Mouse (Mus musculus) forebrain, embryonic 13.5 days (tissue): ENCODE results near the gene Myof. TPM values are rescaled to one million over a fixed set of nuclear protein-coding genes. Genes with fewer than 3 reads are reported as not detected.

ENCODE experiments used
- ATAC-seq: fragments of 200-750 bp; cut with Nextera tagmentation; 2 replicates; pipeline ENCODE4 v1.8.0; 2017
- H3K27ac ChIP-seq: fragments of 300-500 bp; sonication (generic); 2 replicates; pipeline ENCODE4 v1.5.1; 2015; ENCODE audit warnings: inconsistent platforms, mild to moderate bottlenecking, moderate library complexity
- H3K27me3 ChIP-seq: fragments of 300-500 bp; sonication (generic); 2 replicates; pipeline ENCODE4 v1.6.1; 2015; ENCODE audit warnings: mild to moderate bottlenecking, inconsistent platforms
- H3K36me3 ChIP-seq: fragments of 300-500 bp; sonication (generic); 2 replicates; pipeline ENCODE4 v1.6.1; 2015; ENCODE audit warnings: mild to moderate bottlenecking, inconsistent platforms; ENCODE audit not compliant: poor library complexity, severe bottlenecking
- H3K4me1 ChIP-seq: fragments of 300-500 bp; sonication (generic); 2 replicates; pipeline ENCODE4 v1.6.1; 2015; ENCODE audit warnings: inconsistent platforms
- H3K4me2 ChIP-seq: fragments of 300-500 bp; sonication (generic); 2 replicates; pipeline ENCODE4 v1.6.1; 2015; ENCODE audit warnings: inconsistent platforms, mild to moderate bottlenecking, moderate library complexity
- H3K4me3 ChIP-seq: fragments of 300-500 bp; sonication (generic); 2 replicates; pipeline ENCODE4 v1.5.1; 2015; ENCODE audit warnings: mild to moderate bottlenecking, inconsistent platforms
- H3K9ac ChIP-seq: fragments of 300-500 bp; sonication (generic); 2 replicates; pipeline ENCODE4 v1.6.1; 2015; ENCODE audit warnings: mild to moderate bottlenecking, inconsistent platforms
- H3K9me3 ChIP-seq: fragments of 300-500 bp; sonication (generic); replicated peaks from 2 replicates; pipeline ENCODE4 v1.6.1; 2016; ENCODE audit warnings: inconsistent platforms
- WGBS: fragments of 180-500 bp; shearing (Covaris S2); methylation state at CpG from one replicate; pipeline ENCODE4 v1.1.7; 2015; 5-methylcytosine and 5-hydroxymethylcytosine counted together
- polyA plus RNA-seq: library from polyadenylated mRNA; unstranded; fragments of >200 nt; fragmentation: Nextera tagmentation; extraction: Ambion mirVana; gene quantifications from 2 replicates; pipeline ENCODE4 v1.2.1, GENCODE M21; 2015

The Myof gene
- polyA plus RNA-seq, 1 experiment from 2014 or later = 1.0 TPM

DNA sequence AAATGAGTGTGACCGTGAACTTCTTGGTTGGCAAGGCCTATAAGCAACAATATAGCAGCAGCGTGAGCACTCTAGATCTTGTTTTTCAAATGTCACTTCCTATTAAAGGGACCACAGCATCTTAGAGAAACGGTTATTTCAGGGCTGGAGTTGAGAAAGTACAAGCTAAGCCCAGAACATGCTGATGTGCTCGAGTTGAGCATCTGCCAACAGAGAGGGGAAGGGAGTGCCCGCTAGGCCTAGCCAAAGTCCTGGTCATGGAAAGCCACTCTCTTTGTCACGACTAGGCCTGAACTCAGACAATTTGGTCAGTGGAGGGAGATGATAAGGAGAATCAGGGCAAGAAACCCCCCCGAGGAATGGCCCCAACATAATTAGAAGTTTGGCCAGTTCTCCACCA, 86.1 kb downstream of the Myof start:
- 79% methylated on average over 7 of the region's 7 CpGs for WGBS
- H3K27me3 ChIP-seq = 0 out of 2 replicates have a peak, but pooled peaks cover 7% of the 10 kb centered on the region
- no peak overlapping the region for H3K4me3 ChIP-seq
- no peaks in the 10 kb centered on the region for H3K9me3 ChIP-seq
- no peak overlapping the region for H3K27ac ChIP-seq
- H3K9ac ChIP-seq = no peak overlapping the region
- H3K36me3 ChIP-seq = no peaks in the 10 kb centered on the region
- no peaks in the 10 kb centered on the region for H3K4me1 ChIP-seq
- ATAC-seq = no peak
- H3K4me2 ChIP-seq = no peak overlapping the region

DNA sequence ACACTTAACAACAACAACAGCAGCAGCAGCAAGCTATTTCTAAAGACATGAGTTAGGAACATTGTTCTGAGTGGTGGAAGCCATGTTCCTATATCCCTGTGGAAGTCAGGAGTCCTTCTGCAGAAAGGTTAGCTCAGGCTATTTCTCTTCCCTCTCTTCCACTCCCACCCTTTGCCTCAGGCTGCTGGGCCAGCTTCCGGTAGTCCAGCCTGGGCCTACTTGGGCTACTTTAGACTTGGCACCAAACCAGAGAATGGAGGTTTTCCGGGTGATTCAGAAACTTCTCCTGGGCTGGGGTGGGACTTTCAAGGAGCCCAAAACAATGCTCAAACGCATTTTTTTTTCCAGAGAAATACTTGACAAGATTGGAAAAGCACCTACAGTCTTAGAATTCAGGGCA, 87.4 kb downstream of the Myof start:
- no peak for ATAC-seq
- Histone ChIP-seq H3K4me2 (no peak overlapping the region), H3K36me3 (no peaks in the 10 kb centered on the region), H3K4me1 (no peaks in the 10 kb centered on the region), H3K27ac (no peak overlapping the region), H3K27me3 (0 out of 2 replicates have a peak, but pooled peaks cover 7% of the 10 kb centered on the region), H3K9me3 (no peaks in the 10 kb centered on the region), H3K9ac (no peak overlapping the region), H3K4me3 (no peak overlapping the region)
- 76% methylated on average over 3 of the region's 3 CpGs for WGBS

DNA sequence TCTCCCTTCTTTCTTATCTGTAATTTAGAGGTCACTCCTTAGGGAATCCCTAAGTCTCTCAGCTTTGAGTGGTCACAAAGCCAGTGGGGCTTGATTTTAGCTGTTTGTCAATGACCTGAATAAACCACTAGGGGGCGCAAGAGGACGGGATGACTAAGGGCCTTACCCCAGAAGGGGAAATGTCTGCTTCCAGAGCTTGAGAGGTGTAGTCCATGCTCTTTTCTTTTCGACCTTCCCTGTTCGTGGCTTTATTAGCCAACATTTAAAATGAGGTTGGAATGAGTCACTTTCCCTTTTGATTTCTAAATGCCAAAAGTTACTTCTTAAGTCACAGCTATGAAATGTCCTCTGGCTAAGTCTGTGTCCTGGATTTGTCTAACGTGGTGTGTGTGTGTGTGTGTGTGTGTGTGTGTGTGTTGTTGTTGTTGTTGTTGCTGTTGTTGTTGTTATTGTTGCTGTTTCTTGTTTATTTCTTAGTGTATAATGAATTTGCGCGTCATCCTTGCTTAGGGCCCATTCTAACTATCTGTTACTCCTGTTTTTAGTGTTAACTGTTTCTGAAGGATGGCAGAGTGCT, 87.9 kb downstream of the Myof start:
- H3K4me3 ChIP-seq = no peak overlapping the region
- 40% methylated on average over 7 of the region's 7 CpGs for WGBS
- H3K4me2 ChIP-seq = no peak overlapping the region
- H3K27me3 ChIP-seq = 0 out of 2 replicates have a peak, but pooled peaks cover 7% of the 10 kb centered on the region
- no peaks in the 10 kb centered on the region for H3K9me3 ChIP-seq
- no peaks in the 10 kb centered on the region for H3K4me1 ChIP-seq
- no peak overlapping the region for H3K27ac ChIP-seq
- ATAC-seq = peak; percentile 83
- no peaks in the 10 kb centered on the region for H3K36me3 ChIP-seq
- H3K9ac ChIP-seq = no peak overlapping the region

DNA sequence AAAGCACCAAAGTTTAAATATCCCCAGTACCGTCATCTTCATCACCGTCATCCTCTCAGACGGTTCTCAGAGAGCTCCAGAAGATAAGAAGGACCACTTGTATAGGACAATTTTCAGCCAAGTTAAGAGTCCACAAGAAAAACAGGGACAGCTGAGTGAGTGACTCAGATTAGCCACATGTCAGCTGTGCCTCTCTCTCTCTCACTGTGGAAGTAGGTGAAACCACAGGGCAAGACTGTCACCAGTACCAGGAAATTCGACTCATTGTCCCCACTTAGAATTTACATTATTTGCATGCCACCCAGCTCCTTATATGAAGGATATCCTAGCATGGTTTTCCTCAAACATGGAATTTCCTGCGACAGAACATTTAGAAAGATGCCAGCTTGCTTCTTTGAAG, 88.6 kb downstream of the Myof start:
- Histone ChIP-seq H3K27ac (no peak overlapping the region), H3K36me3 (no peaks in the 10 kb centered on the region), H3K27me3 (0 out of 2 replicates have a peak, but pooled peaks cover 7% of the 10 kb centered on the region), H3K9ac (no peak overlapping the region), H3K4me1 (no peaks in the 10 kb centered on the region), H3K4me2 (no peak overlapping the region), H3K9me3 (no peaks in the 10 kb centered on the region), H3K4me3 (no peak overlapping the region)
- ATAC-seq = no peak
- 75% methylated on average over 5 of the region's 5 CpGs for WGBS

DNA sequence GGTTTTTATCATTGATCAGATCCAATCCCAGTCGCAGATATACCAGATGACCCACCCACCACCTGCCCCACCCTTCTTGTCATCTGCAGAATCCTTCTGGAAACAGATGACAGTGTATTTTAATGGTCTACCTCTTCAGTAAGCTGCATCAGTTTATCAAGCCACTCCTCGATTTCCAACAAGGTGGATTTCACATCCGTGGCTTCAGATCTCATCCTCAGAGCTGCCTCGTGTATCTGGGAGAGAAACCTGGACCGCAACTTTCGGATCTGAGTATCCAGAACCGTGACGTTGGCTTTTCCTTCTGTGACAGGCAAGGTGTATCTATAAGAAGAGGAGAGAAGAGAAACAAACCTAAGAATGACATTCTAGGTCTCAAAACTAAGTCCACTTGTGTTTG, 89.1 kb downstream of the Myof start:
- no peak for ATAC-seq
- Histone ChIP-seq H3K27me3 (0 out of 2 replicates have a peak, but pooled peaks cover 7% of the 10 kb centered on the region), H3K4me1 (no peaks in the 10 kb centered on the region), H3K27ac (no peak overlapping the region), H3K36me3 (no peaks in the 10 kb centered on the region), H3K4me3 (no peak overlapping the region), H3K9me3 (no peaks in the 10 kb centered on the region), H3K9ac (no peak overlapping the region), H3K4me2 (no peak overlapping the region)
- WGBS = 84% methylated on average over 8 of the region's 8 CpGs

DNA sequence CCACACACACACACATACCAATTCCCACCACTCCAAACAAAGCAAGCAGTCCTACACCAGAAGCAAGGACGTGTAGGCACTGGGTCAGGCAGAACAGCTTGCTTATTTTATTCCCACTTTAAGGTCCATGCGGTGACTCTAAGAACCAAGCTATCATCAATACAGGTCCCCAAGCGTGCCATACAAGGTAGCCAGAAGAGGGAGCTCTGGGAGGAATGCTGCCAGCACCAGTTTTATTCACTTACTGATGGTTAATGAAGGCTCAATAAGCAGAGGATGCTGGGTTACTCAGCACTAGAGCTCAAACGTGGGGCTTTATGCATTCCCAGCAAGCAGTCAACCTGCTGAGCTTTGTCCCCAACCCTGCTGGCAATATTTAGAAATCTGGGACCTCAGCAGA, 96.7 kb downstream of the Myof start:
- H3K27ac ChIP-seq = no peak overlapping the region
- WGBS = 19% methylated on average over 4 of the region's 4 CpGs
- H3K9me3 ChIP-seq = no peaks in the 10 kb centered on the region
- H3K9ac ChIP-seq = no peak overlapping the region
- H3K4me3 ChIP-seq = no peak overlapping the region
- H3K4me2 ChIP-seq = no peak overlapping the region
- H3K36me3 ChIP-seq = no peaks in the 10 kb centered on the region
- H3K4me1 ChIP-seq = no peaks in the 10 kb centered on the region
- no peak for ATAC-seq
- no peaks in the 10 kb centered on the region for H3K27me3 ChIP-seq

DNA sequence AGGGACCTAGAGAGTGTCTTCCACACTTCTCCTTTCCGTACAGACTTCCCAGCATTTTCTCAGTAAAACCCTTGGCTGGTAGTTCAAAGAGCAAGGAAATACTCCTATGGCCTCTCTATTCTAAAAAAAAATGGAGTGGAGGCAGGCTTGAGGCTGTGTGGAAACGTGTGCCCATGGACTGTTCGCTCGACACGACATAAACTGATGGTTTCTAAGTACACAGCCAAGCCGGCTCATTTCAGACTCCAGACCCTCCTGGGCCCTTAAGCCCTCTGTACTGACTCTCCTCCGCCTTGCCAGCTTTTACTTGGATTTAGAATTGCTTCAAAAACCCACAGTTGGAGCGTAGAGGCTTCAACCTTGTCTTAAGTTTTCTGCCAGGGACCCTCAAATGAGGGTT, 97.3 kb downstream of the Myof start:
- no peaks in the 10 kb centered on the region for H3K9me3 ChIP-seq
- no peak overlapping the region for H3K4me3 ChIP-seq
- no peaks in the 10 kb centered on the region for H3K36me3 ChIP-seq
- H3K27ac ChIP-seq = no peak overlapping the region
- WGBS = 78% methylated on average over 8 of the region's 8 CpGs
- no peak for ATAC-seq
- no peak overlapping the region for H3K9ac ChIP-seq
- no peaks in the 10 kb centered on the region for H3K4me1 ChIP-seq
- H3K4me2 ChIP-seq = no peak overlapping the region
- H3K27me3 ChIP-seq = no peaks in the 10 kb centered on the region

DNA sequence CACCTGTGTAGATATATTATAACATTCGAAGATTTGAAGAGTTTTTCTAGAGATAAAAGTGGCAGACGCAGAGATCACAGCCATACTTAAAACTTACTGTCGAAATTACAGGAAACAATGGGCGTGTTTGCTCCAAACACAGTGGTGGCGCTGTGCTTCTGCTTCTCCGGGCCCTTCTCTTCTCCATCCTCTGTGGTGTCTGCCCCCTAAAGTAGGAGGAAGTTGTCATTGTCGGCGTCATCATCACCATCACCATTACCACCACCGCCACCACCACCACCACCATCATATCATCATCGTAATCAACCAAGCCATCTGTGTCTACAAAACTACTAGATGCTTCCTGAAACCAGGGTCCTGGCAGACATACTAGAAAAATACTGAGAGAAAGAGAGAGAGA, 104.2 kb downstream of the Myof start:
- H3K9ac ChIP-seq = no peak overlapping the region
- 87% methylated on average over 10 of the region's 10 CpGs for WGBS
- ATAC-seq = no peak

DNA sequence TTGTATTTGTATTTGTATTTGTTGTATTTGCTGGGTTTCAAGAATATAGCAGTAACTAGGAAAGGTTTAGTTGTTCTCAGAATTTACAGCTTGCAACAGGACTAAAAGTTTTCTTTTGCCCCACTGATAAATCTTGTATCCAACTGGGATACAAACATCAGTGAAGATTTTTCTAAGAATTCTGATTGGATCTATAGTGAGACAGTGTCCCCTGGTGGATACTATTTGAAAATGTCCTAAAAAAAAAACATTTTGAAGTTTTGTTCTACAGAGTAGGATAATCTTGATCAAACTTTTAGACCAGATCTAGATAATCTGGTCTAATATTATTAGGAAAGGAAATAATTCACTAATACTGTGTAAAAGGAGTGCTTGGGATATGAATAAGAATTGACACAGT, 106.3 kb downstream of the Myof start:
- no peak for ATAC-seq
- H3K27ac ChIP-seq = no peak overlapping the region
- no peak overlapping the region for H3K4me3 ChIP-seq
- H3K9me3 ChIP-seq = no peaks in the 10 kb centered on the region
- no peak overlapping the region for H3K4me2 ChIP-seq
- H3K27me3 ChIP-seq = no peaks in the 10 kb centered on the region
- no peak overlapping the region for H3K9ac ChIP-seq
- H3K36me3 ChIP-seq = no peaks in the 10 kb centered on the region
- H3K4me1 ChIP-seq = no peaks in the 10 kb centered on the region

More for the DNA sequence above, 104.2 kb downstream of the Myof start:
- Histone ChIP-seq H3K27ac (no peak overlapping the region), H3K36me3 (no peaks in the 10 kb centered on the region), H3K4me2 (no peak overlapping the region), H3K27me3 (no peaks in the 10 kb centered on the region), H3K4me3 (no peak overlapping the region), H3K4me1 (no peaks in the 10 kb centered on the region), H3K9me3 (no peaks in the 10 kb centered on the region)

DNA sequence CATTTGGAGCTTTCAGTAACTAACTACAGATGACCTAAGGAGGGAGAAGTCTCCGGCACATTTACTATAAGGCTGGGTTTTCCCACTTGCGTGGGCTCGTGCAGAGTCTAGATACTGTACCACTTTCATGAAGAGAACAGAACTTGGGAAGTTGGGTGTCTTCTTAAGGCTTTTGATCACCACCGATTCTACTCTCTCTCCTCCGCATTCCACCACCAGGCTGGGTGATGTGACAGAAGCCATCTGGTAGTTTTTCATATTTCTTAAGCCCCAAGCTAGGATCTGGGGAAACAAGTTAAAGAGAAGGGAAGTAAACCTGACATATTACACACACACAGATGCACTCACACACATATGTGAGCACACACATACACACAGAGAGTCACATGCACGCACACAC, 108.7 kb downstream of the Myof start:
- H3K27ac ChIP-seq = no peak overlapping the region
- no peak for ATAC-seq
- WGBS = 92% methylated on average over 6 of the region's 6 CpGs

DNA sequence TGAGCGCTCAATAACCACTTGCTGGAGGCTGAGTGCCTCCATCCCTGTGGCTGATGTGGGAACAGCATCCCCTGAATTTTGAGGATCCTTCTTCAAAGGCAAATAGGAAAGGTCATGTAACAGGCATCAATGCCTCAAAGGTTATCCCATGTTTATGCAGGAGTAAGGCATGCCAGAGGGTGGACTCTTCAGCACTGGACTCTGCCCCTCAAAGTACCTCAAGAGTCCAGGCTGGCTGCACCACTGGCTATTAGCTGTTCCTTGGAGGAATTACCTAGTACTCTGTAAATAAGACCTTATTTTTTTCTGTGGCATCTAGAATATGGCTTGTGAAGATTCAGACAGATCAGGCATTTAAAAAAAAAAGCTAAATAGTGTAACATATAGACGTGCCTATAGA, 111.2 kb downstream of the Myof start:
- Histone ChIP-seq H3K36me3 (no peaks in the 10 kb centered on the region), H3K4me2 (no peak overlapping the region), H3K4me3 (no peak overlapping the region), H3K27me3 (no peaks in the 10 kb centered on the region), H3K9me3 (no peaks in the 10 kb centered on the region), H3K4me1 (no peaks in the 10 kb centered on the region), H3K27ac (no peak overlapping the region), H3K9ac (no peak overlapping the region)
- 92% methylated on average over 2 of the region's 2 CpGs for WGBS
- no peak for ATAC-seq

More for the DNA sequence above, 108.7 kb downstream of the Myof start:
- H3K4me3 ChIP-seq = no peak overlapping the region
- no peaks in the 10 kb centered on the region for H3K27me3 ChIP-seq
- no peaks in the 10 kb centered on the region for H3K9me3 ChIP-seq
- H3K9ac ChIP-seq = no peak overlapping the region
- H3K4me2 ChIP-seq = no peak overlapping the region
- H3K36me3 ChIP-seq = no peaks in the 10 kb centered on the region
- no peaks in the 10 kb centered on the region for H3K4me1 ChIP-seq

DNA sequence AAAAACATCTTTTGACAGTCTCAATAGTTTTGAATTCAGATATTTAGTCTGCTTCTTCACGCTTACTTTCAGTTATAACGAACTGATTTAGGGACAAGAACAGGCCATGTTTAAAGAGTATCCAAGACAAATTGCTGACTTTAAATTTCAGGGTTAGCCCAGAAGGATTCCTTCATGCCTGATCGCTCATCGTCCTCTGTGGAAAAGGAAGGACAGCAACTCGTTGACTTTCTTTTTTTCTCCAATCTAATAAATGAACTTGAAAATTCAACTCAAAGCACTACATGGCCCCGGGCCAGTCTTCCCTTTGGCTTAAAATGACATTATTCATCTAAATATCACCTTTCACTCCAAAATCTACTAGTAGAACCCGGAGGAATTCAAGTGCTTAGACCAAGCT, 115.5 kb downstream of the Myof start:
- Histone ChIP-seq H3K9me3 (no peaks in the 10 kb centered on the region), H3K27ac (no peak overlapping the region), H3K4me2 (no peak overlapping the region), H3K9ac (no peak overlapping the region), H3K36me3 (no peaks in the 10 kb centered on the region), H3K27me3 (no peaks in the 10 kb centered on the region), H3K4me1 (no peaks in the 10 kb centered on the region), H3K4me3 (no peak overlapping the region)
- no peak for ATAC-seq
- WGBS = 86% methylated on average over 7 of the region's 7 CpGs

DNA sequence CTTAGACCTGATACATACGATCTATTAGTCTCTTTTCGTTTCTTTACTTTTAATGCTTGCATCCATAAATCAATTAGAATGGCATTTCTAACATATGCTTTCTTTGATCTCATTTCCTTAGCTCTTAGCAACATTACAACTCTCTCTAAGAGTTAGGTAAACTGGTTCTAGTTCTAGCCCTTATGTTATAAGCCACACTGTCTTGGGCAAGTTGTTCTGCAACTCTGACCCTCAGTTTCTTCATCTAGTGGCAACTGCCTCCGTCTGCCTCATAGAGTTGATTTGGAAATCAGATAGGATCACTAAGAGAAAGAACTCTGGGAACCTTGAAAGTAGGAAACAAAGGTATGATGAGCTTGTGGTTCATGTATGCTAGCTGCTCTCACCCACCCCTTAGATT, 118.1 kb downstream of the Myof start:
- H3K9ac ChIP-seq = no peak overlapping the region
- no peaks in the 10 kb centered on the region for H3K9me3 ChIP-seq
- no peak overlapping the region for H3K27ac ChIP-seq
- H3K36me3 ChIP-seq = no peaks in the 10 kb centered on the region
- H3K4me1 ChIP-seq = no peaks in the 10 kb centered on the region
- 89% methylated on average over 3 of the region's 3 CpGs for WGBS
- no peak overlapping the region for H3K4me3 ChIP-seq
- no peaks in the 10 kb centered on the region for H3K27me3 ChIP-seq
- no peak for ATAC-seq
- no peak overlapping the region for H3K4me2 ChIP-seq
